Mouse (Mus musculus): ENCODE measurements at regions not wholly inside any gene's neighbourhood (a gene's known extent, or its start where the extent isn't known, plus 50 kb on each side); places are given as distances from the start of the nearest gene placed in this dataset.
"Not testable (repeated sequence)": the region's sequence is repeated elsewhere in the genome, so short reads cannot be mapped to it uniquely, and the experiment has no call there.

- DNase-seq (ENCODE audit: low read depth, low spot score), result no peak
Observed at GRCm38 (mm10) chr12:45597904-45598570, 523.5 kb upstream of the Stxbp6 start.

GRCm38 (mm10) chr12:45594689-45595088 is 520.2 kb upstream of the Stxbp6 start:
- no peak for DNase-seq (ENCODE audit: low read depth, low spot score)

GRCm38 (mm10) chr12:45590191-45590590 is 515.7 kb upstream of the Stxbp6 start:
- no peak for DNase-seq (ENCODE audit: low read depth, low spot score)

DNA sequence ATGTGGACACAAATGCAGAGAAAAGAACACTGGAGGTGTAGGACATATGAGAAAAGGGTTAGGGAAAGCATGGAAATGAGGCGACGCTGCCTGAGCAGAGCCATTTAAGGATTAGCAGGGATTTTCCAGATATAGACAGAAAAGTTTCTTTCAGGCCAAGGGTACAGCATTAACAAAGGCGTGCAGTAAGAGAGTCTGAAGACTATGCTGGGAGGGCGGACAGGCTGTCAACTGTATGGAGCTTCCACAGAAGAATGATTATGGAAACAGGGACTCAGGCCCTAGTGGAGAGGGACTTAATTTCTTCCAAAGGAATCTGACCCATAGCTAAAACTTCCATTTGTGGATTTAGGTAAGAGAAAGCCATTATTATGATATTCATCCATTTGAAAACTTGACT is 511.3 kb upstream of the Stxbp6 start:
- DNase-seq (ENCODE audit: low read depth, low spot score), result no peak

DNA sequence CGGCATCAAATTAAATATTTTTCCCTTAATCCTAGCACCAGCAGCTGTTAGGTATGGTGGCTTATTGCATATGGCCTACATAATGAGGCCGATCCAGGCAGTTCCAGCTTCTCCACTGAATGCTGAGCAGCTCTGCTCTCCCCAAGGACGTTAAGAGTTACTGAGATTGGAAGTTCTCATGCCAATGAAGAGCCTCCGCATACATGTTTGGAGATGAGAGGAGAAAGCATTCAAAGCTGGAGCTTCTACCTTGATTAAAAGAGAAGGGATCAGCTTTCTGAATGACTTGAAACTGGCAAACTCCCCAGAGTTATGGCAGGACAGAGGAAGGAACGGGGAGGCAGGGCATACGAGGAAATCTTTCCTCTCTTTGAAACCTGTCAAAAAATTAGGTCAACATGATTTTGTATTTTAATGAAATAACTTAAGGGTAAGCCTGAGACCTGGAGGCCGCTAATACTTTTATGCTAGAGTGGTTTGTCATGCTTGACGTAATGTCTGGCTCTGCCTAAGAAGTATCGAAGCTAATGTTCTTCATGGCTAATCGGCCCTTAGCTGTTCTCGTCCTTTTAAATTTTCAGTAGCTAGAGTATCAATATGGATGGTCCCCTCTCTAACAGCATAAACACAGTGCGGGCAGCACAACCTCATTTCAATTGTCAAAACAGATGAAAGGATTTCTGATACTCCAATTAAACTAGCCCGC is 489.0 kb upstream of the Stxbp6 start:
- no peak for DNase-seq (ENCODE audit: low read depth, low spot score)

DNA sequence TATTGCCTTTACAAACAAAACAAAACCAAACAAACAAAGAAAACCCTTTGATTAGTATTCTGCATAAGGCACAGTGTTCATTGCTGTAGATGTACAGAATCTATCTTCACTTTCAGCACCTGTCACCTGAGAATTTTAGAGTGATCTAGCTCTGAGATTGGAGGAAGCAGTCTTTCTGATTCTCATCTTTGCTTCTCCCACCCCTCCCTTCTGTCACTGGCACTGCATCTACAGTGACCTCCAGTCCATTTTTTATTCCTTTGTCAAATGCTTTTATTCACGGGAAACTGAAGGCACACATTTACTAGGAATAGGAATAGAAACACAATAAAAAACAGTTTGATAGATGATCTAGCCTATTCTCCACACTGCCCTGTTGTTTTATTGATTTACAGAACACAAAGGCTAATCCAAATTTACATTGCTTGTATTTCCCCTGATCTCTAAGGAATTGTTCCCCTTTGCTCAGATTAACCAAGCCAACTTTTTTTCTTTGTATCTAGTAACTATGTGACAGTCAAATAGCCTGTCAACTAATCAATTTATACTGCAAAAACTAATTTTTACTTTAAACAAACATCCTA is 488.2 kb upstream of the Stxbp6 start:
- DNase-seq (ENCODE audit: low read depth, low spot score), result no peak

DNA sequence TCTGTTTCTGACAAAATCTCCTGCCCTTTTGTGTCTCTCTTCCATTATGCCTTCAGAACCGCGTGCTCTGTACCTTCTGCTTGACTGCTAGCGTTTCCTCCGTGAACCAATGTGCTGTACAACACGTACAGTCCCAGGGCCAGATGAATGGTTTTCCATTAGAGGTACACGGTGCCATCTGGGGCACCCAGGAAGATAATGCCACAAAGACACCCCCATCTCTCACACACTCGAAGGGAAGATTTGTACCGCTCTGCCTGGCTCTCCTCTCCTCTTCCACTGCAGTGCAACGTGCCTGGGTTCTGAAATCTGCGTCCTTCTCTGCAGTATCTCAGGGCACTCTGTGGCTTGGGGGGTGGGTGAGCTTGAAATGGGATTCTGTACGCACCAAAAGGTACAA is 487.4 kb upstream of the Stxbp6 start:
- DNase-seq (ENCODE audit: low read depth, low spot score), result no peak

GRCm38 (mm10) chr12:45561362-45561761 is 486.9 kb upstream of the Stxbp6 start:
- no peak for DNase-seq (ENCODE audit: low read depth, low spot score)

GRCm38 (mm10) chr12:45549906-45550305 is 475.4 kb upstream of the Stxbp6 start:
- not testable (repeated sequence) for DNase-seq (ENCODE audit: low read depth, low spot score)

DNA sequence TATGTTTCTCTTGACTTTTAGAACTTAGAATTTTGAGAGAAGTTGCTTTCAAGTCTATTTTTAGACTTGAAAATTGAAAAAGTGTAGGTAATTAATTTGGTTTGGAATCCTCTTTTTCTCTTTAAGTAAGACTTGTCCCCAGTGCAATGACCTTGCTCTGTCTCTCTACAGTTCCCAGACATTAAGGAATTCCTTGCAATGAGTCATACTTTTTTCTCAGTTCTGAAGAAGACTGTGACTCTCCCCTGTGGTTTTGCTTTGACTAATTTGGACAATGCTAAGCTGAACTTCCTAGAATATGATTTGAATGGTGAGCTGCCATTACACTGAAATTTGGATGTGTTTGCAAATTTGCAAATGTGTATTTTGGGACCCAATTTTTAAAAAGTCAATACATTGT is 445.0 kb upstream of the Stxbp6 start:
- no peak for DNase-seq (ENCODE audit: low read depth, low spot score)

DNA sequence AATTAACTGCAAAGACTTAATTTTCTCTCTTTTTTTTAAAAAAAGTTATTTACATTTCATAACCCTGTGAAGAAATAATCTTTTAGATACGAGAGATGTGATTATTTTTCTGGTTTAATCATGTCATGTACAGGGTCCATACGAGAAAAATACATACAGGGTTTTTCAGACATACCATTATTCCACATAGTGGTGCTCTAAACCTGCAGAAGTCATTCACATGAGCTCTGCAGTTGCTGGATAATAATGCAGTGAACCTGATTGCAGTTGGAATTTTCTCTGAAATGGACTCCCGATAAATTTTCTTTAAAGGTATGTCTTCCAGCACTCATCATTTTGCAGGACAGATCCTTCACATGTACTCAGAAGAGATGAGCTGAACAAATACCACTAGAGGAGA is 439.9 kb upstream of the Stxbp6 start:
- DNase-seq (ENCODE audit: low read depth, low spot score), result no peak

DNA sequence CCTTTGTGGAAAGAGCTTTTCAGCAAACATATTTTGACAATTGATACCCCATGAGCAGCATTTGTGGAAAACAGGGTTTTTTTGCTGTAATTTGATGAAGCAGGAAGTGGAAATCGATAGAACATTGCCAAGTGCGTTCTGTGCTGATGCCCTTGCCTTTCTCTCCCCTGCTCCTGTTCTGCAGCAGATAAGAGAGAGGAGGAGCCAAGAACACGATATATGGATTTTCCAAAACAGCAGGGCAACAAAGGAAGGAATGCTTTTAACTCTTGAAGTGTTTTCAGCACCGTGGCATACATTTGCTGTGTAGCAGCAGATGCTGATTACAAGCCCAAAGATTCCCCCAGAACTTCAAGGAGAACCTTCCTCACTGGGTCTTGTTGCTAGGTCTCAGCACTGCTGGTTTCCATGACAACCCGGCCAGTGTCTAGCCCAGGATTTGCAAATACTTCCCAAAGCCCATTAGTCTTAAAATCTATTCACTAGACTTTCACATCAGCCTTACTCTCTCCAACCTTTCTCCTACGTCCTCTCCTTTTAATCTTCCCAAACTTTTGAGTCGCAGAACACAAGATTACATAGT is 433.0 kb upstream of the Stxbp6 start:
- DNase-seq (ENCODE audit: low read depth, low spot score), result no peak

DNA sequence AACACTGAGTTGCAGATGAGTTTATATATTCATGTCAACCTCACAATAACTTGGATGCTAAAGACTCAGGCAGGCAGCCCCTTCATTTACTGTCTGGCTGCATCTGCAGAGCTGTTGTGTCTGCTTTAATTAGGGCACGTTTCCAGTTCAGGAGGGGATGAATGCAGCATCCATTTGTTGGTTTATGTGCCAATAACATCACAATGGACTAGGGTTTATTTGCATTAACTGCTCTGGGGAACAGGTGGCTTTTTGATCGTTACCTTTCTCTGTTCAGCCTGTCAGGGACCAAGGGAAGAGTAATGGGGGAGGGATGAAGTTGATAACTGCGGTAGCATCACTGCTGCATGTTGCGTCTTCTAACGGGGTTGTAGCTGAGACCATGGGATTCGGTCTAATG is 425.3 kb upstream of the Stxbp6 start:
- DNase-seq (ENCODE audit: low read depth, low spot score), result no peak

DNA sequence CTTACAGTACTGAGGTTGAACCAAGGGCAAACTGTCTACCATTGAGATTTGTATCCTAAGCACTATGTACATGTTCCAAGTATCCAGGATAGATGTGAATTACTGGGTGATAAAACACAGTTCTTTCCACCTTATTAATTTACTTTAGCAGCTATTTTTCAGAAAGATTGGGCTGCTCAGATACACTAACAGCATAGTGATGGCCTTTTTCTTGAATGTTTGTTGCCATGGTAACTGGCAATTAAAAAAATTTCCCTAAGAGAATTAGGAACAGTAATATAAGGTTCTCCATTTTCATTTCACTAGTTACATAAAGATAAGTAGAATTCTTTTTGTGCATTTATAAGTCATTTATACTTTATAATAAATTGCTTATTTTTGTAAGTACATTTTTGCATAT is 423.7 kb upstream of the Stxbp6 start:
- no peak for DNase-seq (ENCODE audit: low read depth, low spot score)

GRCm38 (mm10) chr12:45489029-45489428 is 414.5 kb upstream of the Stxbp6 start:
- no peak for DNase-seq (ENCODE audit: low read depth, low spot score)

- no peak for DNase-seq (ENCODE audit: low read depth, low spot score)
Observed at GRCm38 (mm10) chr12:45476881-45477280, 402.4 kb upstream of the Stxbp6 start.

GRCm38 (mm10) chr12:45468093-45468492 is 393.6 kb upstream of the Stxbp6 start:
- DNase-seq (ENCODE audit: low read depth, low spot score), result no peak

GRCm38 (mm10) chr12:45467058-45467457 is 392.5 kb upstream of the Stxbp6 start:
- no peak for DNase-seq (ENCODE audit: low read depth, low spot score)

GRCm38 (mm10) chr12:45466066-45466465 is 391.6 kb upstream of the Stxbp6 start:
- DNase-seq (ENCODE audit: low read depth, low spot score), result peak; percentile 30

DNA sequence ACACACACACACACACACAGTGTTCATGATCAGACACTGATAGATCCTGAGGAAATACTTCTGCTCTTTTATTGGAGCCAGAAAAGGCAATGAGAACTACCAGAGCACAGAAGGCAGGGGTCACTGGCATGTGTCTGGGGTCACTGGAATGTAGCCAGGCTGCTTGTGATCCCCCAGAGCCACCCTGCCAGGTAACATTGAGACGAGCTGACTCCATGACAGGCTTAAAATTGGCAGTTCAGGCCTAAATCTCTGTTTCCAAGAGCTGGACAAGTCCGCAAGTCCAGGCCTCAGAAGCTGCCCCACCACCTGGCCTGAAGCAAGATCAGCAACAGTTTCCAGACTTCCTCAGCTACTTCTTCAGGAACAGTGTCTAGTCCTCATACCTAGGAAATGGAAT is 390.4 kb upstream of the Stxbp6 start:
- no peak for DNase-seq (ENCODE audit: low read depth, low spot score)

DNA sequence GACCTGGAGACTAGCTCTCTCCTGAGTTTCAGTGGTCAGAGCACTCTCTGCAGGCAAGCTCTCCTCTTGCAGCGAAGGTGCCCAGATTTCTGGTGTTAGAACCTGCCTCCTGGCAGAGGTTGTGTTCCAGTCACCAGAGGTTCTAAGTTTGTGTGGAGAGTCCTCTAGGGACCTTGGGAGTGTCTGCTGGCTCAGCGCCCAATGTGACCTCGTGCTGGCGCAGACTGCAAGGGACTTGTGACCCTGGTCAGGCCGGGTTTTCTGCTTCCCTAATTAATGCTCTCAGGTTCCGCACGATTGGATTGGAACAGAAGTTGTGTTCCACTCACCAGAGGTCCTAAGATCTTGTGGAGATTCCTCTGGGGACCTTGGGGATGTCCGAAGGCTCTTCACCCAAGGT is 384.2 kb upstream of the Stxbp6 start:
- not testable (repeated sequence) for DNase-seq (ENCODE audit: low read depth, low spot score)

- peak; percentile 4 for DNase-seq (ENCODE audit: low read depth, low spot score)
Observed at GRCm38 (mm10) chr12:45443512-45444190, 369.1 kb upstream of the Stxbp6 start.

All from retina, adult 2 months (tissue).